In the genomic region with DNA sequence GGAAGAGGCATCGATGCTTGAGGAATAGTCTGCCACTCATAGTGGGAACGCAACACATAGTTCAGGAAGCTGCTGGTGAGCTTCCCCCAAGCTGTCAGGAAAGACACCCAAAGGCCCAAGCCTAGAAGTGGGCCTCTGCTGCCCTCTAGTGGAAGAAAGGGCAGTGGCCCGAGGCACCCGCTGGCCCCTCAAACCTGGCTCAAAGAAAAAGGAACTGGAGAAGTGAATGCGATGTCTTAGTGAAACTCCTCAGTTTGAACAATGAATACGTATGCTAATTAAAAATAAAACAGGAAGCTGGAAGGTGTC, we compare ENCODE assay signal across 8 mouse cellular contexts. TPM values are rescaled to one million over a fixed set of nuclear protein-coding genes. Genes with fewer than 3 reads are reported as not detected.
DNase-seq lines count a peak whose midpoint lies in the region; TF ChIP-seq lines count a peak whose summit lies in the region.

No protein-coding gene starts in this region.

- H3K79me2 ChIP-seq in liver, adult 2 months (ENCODE audit: control insufficient read depth, insufficient read depth, low read length): no peaks in the 10 kb centered on the region
- no peaks in the 10 kb centered on the region for H3K79me2 ChIP-seq in myocyte (ENCODE audit: control insufficient read depth, insufficient read depth)

- TF ChIP-seq POLR2A in liver, adult 2 months (IDR thresholded peaks at IDR 0.05; ENCODE audit: extremely low read depth, insufficient read depth, low read length): no peak
- no peak for TF ChIP-seq POLR2A in myocyte (IDR thresholded peaks at IDR 0.05; ENCODE audit: insufficient read length, low read depth)

- DNase-seq in 3134 (ENCODE audit: extremely low read depth, insufficient read length, low spot score): peak; percentile 53
- DNase-seq in adrenal gland, postnatal 14 days: peak; percentile 93
- peak; percentile 88 for DNase-seq in embryonic facial prominence, embryonic 10.5 days (ENCODE audit: low spot score)
- peak; percentile 98 for DNase-seq in heart, adult 11 months
- DNase-seq in kidney, adult 8-10 months: peak; percentile 66 to 86
- peak; percentile 28 for DNase-seq in liver, adult 2 months (ENCODE audit: extremely low read depth, low read depth, low spot score)
- peak; percentile 82 to 92 for DNase-seq in spleen, postnatal 4 days (ENCODE audit: low spot score in 2 of 2)

- TF ChIP-seq CTCF in liver, adult 2 months (IDR thresholded peaks at IDR 0.05; ENCODE audit: low read depth, low read length): peak; percentile 95

- peak overlapping the region; percentile 54 for H3K4me2 ChIP-seq in myocyte (ENCODE audit: low read depth)

- no peak overlapping the region for H3K9ac ChIP-seq in liver, adult 2 months (ENCODE audit: low read depth, low read length)

- no peak overlapping the region for H3ac ChIP-seq in myocyte (ENCODE audit: control insufficient read depth, insufficient read length)

- 6% methylated on average over 6 of the region's 6 CpGs for WGBS in embryonic facial prominence, embryonic 10.5 days
- 2% methylated on average over 6 of the region's 6 CpGs for WGBS in liver, adult 2 months

- no peaks in the 10 kb centered on the region for H3K36me3 ChIP-seq in embryonic facial prominence, embryonic 10.5 days (replicated peaks)
- no peaks in the 10 kb centered on the region for H3K36me3 ChIP-seq in liver, adult 2 months (ENCODE audit: control insufficient read depth, insufficient read depth, low read length)
- no peaks in the 10 kb centered on the region for H3K36me3 ChIP-seq in myocyte (ENCODE audit: control insufficient read depth, insufficient read depth)

- H3K4me1 ChIP-seq in embryonic facial prominence, embryonic 10.5 days: peaks cover 42% of the 10 kb centered on the region
- H3K4me1 ChIP-seq in liver, adult 2 months (ENCODE audit: control insufficient read depth, insufficient read depth, low read length): no peaks in the 10 kb centered on the region; the same call in 1 of the 2 replicates

- H3K27ac ChIP-seq in embryonic facial prominence, embryonic 10.5 days (replicated peaks): no peak overlapping the region
- H3K27ac ChIP-seq in liver, adult 2 months (replicated peaks; ENCODE audit: insufficient read depth, low read depth, low read length): no peak overlapping the region

- H3K9me3 ChIP-seq in embryonic facial prominence, embryonic 10.5 days: no peaks in the 10 kb centered on the region

- H3K4me3 ChIP-seq in embryonic facial prominence, embryonic 10.5 days: 0 out of 2 replicates have a peak overlapping the region, but pooled peaks have one; percentile 18
- no peak overlapping the region for H3K4me3 ChIP-seq in liver, adult 2 months (ENCODE audit: insufficient read depth, low read depth, low read length)
- H3K4me3 ChIP-seq in myocyte: no peak overlapping the region

- peaks cover 56% of the 10 kb centered on the region for H3K27me3 ChIP-seq in embryonic facial prominence, embryonic 10.5 days (replicated peaks; ENCODE audit: low read depth, poor library complexity, severe bottlenecking)
- no peaks in the 10 kb centered on the region for H3K27me3 ChIP-seq in liver, adult 2 months (ENCODE audit: control insufficient read depth, insufficient read depth, low read length)
- no peaks in the 10 kb centered on the region for H3K27me3 ChIP-seq in myocyte (ENCODE audit: control insufficient read depth, insufficient read depth, insufficient read length)

TF ChIP-seq in myocyte, 11 proteins besides CTCF, POLR2A, EP300 and RAD21:
- TF ChIP-seq E2F4 (IDR thresholded peaks at IDR 0.05; ENCODE audit: insufficient read depth): no peak
- no peak for TF ChIP-seq TCF12 (IDR thresholded peaks at IDR 0.05; ENCODE audit: insufficient read depth, poor library complexity, severe bottlenecking)
- TF ChIP-seq POLR2AphosphoS2 (IDR thresholded peaks at IDR 0.05; ENCODE audit: insufficient read length, low read depth): no peak
- no peak for TF ChIP-seq MAX (IDR thresholded peaks at IDR 0.05; ENCODE audit: low read depth)
- TF ChIP-seq TCF3 (IDR thresholded peaks at IDR 0.05; ENCODE audit: insufficient read length, low read depth): no peak
- no peak for TF ChIP-seq MYOD1 (IDR thresholded peaks at IDR 0.05; ENCODE audit: control insufficient read depth in 1 of 3, insufficient read length in 2 of 3, low read depth in 2 of 3)
- TF ChIP-seq SRF (IDR thresholded peaks at IDR 0.05; ENCODE audit: control insufficient read depth, insufficient read length, low read depth): no peak

RNA-seq across cellular contexts. Expression of a gene that starts 2.6 kb away (rescaled TPM):
- not detected in 2 replicates for total RNA-seq in adrenal gland, postnatal 14 days (2021)
- polyA plus RNA-seq in embryonic facial prominence, embryonic 10.5 days (2016; fragmentation: Nextera tagmentation; extraction: Ambion mirVana): not detected in 2 replicates
- not detected in 2 replicates for total RNA-seq in liver, adult 2 months (2014; rRNA removed)
- not detected in 2 replicates for polyA plus RNA-seq in liver, adult 2 months (2012; rRNA removed)
- not detected for polyA plus RNA-seq in myocyte (2012; fragmentation: generic; extraction: Trizol)

RNA-seq across cellular contexts. Expression of a gene that starts 10.7 kb away (rescaled TPM):
- total RNA-seq in adrenal gland, postnatal 14 days (2021): 73.0 and 118 TPM in 2 replicates
- 32.0 and 32.8 TPM in 2 replicates for polyA plus RNA-seq in embryonic facial prominence, embryonic 10.5 days (2016; fragmentation: Nextera tagmentation; extraction: Ambion mirVana)
- 25.6 and 30.3 TPM in 2 replicates for total RNA-seq in liver, adult 2 months (2014; rRNA removed)
- polyA plus RNA-seq in liver, adult 2 months (2012; rRNA removed): 17.7 and 29.8 TPM in 2 replicates
- 11.6 TPM for polyA plus RNA-seq in myocyte (2012; fragmentation: generic; extraction: Trizol)

RNA-seq across cellular contexts. Expression of a gene that starts 21.2 kb away (rescaled TPM):
- total RNA-seq in adrenal gland, postnatal 14 days (2021): not detected in 2 replicates
- polyA plus RNA-seq in embryonic facial prominence, embryonic 10.5 days (2016; fragmentation: Nextera tagmentation; extraction: Ambion mirVana): not detected in 2 replicates
- total RNA-seq in liver, adult 2 months (2014; rRNA removed): not detected in 2 replicates
- not detected in 2 replicates for polyA plus RNA-seq in liver, adult 2 months (2012; rRNA removed)
- not detected for polyA plus RNA-seq in myocyte (2012; fragmentation: generic; extraction: Trizol)

RNA-seq across cellular contexts. Expression of a gene that starts 32.6 kb away (rescaled TPM):
- not detected in 2 replicates for total RNA-seq in adrenal gland, postnatal 14 days (2021)
- polyA plus RNA-seq in embryonic facial prominence, embryonic 10.5 days (2016; fragmentation: Nextera tagmentation; extraction: Ambion mirVana): not detected in 2 replicates
- total RNA-seq in liver, adult 2 months (2014; rRNA removed): 9.5 and 70.1 TPM in 2 replicates
- 1.4 and 2.1 TPM in 2 replicates for polyA plus RNA-seq in liver, adult 2 months (2012; rRNA removed)
- polyA plus RNA-seq in myocyte (2012; fragmentation: generic; extraction: Trizol): not detected

RNA-seq across cellular contexts. Expression of a gene that starts 47.4 kb away (rescaled TPM):
- 1.7 and 3.3 TPM in 2 replicates for total RNA-seq in adrenal gland, postnatal 14 days (2021)
- polyA plus RNA-seq in embryonic facial prominence, embryonic 10.5 days (2016; fragmentation: Nextera tagmentation; extraction: Ambion mirVana): 1.1 TPM in 2 replicates
- not detected in 2 replicates for total RNA-seq in liver, adult 2 months (2014; rRNA removed)
- not detected in 2 replicates for polyA plus RNA-seq in liver, adult 2 months (2012; rRNA removed)
- polyA plus RNA-seq in myocyte (2012; fragmentation: generic; extraction: Trizol): 0.04 TPM

Comparison
In these comparisons a context has a peak if more than half of its experiments do, and no peak if none do; other contexts are left out.
1. DNase-seq: peak in every context shown above with its lines; median percentile 98 in heart, adult 11 months; 93 in adrenal gland, postnatal 14 days; 88 in embryonic facial prominence, embryonic 10.5 days; 87 in spleen, postnatal 4 days; 76 in kidney, adult 8-10 months; 53 in 3134; 28 in liver, adult 2 months.